Mouse (Mus musculus): Measurements from ENCODE around the gene Fads3. TPM values are rescaled to one million over a fixed set of nuclear protein-coding genes. Genes with fewer than 3 reads are reported as not detected.

Fads3 gene
- polyA plus RNA-seq, 1 experiment from 2014 or later = 64.1 TPM

DNA sequence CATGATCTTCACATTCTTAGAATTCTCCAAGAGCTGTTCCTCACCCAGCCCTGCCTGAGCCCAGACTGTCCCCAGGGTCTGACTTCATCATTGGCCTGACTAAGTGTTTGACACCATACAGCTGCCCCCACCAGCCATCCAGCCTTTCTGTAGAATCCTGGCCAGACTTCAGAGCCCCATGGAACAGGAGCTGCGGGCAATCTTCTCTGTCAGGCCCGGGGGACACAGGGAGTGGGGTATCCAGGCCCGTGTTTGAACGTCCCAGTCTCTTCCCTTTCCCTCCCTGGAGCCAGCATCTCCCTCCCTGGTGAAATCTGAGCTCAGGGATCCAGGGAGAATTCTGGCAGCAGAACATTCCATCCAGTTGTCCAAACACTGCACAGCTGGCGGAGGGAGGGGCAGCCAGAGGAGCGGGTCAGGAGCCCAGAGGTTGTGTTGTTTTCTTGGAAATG is 28.5 kb upstream of the Fads3 start:
- Histone ChIP-seq H3K4me1 (peaks cover 36% of the 10 kb centered on the region), H3K4me2 (no peak overlapping the region), H3K9ac (peak overlapping the region; percentile 35; the same call in 1 of the 2 replicates), H3K4me3 (no peak overlapping the region), H3K9me3 (no peaks in the 10 kb centered on the region), H3K27me3 (no peaks in the 10 kb centered on the region), H3K36me3 (no peaks in the 10 kb centered on the region), H3K27ac (peak overlapping the region; percentile 89)
- peak; percentile 64 for ATAC-seq (ENCODE audit: borderline replicate concordance, extremely low read depth, low FRiP score, low TSS enrichment)
- WGBS = 5% methylated on average over 6 of the region's 6 CpGs

DNA sequence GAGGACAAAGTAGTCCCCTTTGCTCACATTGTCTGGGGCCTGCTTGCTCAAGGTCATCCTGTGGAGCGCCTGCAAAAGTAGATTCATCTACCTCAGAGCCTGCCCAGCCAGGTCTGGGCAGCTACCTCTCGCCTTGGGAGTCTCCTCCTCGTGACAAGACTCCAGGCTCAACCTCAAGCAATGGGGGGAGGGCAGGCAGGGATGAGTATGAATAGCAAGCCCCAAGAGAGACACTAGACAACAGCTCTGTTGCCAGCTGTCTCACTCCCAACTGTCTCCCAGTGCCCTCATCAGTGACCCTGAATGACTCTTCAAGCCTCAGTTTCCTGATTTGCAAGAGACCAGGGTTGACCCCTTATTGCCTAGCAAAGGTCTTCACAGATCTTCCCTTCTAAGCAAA is 28.0 kb upstream of the Fads3 start:
- H3K27me3 ChIP-seq = no peaks in the 10 kb centered on the region
- no peak overlapping the region for H3K4me3 ChIP-seq
- peak overlapping the region; percentile 89 for H3K27ac ChIP-seq
- H3K4me1 ChIP-seq = peaks cover 37% of the 10 kb centered on the region
- H3K36me3 ChIP-seq = no peaks in the 10 kb centered on the region
- ATAC-seq (ENCODE audit: borderline replicate concordance, extremely low read depth, low FRiP score, low TSS enrichment) = no peak
- 25% methylated on average over 3 of the region's 3 CpGs for WGBS
- peak overlapping the region; percentile 35; the same call in 1 of the 2 replicates for H3K9ac ChIP-seq
- H3K4me2 ChIP-seq = no peak overlapping the region
- H3K9me3 ChIP-seq = no peaks in the 10 kb centered on the region

DNA sequence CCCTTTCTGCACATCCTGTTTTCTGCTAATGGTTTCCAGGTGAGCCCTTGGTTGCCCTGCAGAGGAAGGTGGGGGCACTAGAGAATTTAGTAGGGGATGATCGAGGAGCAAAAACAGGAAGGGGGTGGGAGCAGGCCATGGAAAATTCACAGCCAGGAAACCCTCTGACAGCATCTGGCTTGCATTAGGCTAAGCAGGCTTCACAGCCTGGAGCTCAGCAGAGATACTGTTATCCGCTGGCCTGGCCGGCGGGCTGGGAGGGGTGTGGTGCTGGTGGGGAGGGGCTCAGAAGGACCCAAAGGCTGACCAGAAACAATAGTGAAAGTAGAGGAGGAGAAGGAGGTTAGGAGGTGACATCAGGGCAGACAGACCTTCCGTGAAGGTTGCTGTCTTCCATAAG is 27.5 kb upstream of the Fads3 start:
- 40% methylated on average over 5 of the region's 5 CpGs for WGBS
- no peaks in the 10 kb centered on the region for H3K27me3 ChIP-seq
- peaks cover 43% of the 10 kb centered on the region for H3K4me1 ChIP-seq
- no peak overlapping the region for H3K4me2 ChIP-seq
- H3K9me3 ChIP-seq = no peaks in the 10 kb centered on the region
- H3K36me3 ChIP-seq = no peaks in the 10 kb centered on the region
- H3K9ac ChIP-seq = no peak overlapping the region
- H3K4me3 ChIP-seq = no peak overlapping the region
- H3K27ac ChIP-seq = no peak overlapping the region
- no peak for ATAC-seq (ENCODE audit: borderline replicate concordance, extremely low read depth, low FRiP score, low TSS enrichment)

DNA sequence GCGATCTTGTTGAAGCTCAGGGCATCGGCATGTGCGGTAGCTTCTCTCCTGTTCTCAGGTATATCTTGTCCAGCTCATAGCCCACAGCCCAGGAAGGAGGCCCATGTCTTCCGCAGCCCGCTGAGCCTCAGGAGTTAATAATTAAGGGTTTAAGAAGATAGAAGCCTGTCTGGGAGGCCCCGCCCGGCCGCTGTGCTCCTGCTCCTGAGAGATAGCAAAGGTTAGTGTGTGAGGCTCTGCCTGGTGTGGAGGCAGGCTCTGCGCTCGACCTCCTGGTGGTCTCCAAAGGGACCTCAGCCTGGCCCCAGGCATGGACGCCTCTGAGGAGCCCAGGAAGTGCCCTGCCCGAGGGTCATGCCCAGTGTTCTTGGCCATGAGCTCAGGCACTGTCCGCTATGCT is 26.5 kb upstream of the Fads3 start:
- H3K4me3 ChIP-seq = no peak overlapping the region

DNA sequence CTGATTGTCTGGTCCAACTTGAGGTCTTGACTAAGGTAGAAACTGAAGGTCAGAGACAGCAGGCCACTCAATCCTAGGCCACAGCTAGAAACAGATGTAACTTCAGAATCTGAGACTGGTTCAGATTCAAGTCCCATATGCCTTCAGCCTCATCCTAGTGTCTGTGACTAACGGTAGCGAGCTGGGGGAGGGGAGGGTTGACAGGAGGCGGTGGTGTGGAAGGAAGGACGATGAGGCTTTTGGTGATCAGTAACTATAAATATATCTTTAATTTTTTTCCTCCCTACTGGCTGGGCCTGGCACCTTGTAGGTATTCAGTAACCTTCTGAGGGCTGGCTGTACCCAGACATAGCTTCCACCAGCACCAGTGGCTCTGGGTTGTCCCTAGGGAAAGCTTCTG is 25.9 kb upstream of the Fads3 start:
- Histone ChIP-seq H3K4me2 (no peak overlapping the region), H3K27me3 (no peaks in the 10 kb centered on the region), H3K9me3 (no peaks in the 10 kb centered on the region), H3K4me1 (peaks cover 48% of the 10 kb centered on the region), H3K4me3 (no peak overlapping the region), H3K9ac (no peak overlapping the region), H3K27ac (no peak overlapping the region), H3K36me3 (no peaks in the 10 kb centered on the region)
- 61% methylated on average over 4 of the region's 4 CpGs for WGBS
- no peak for ATAC-seq (ENCODE audit: borderline replicate concordance, extremely low read depth, low FRiP score, low TSS enrichment)

More for the DNA sequence above, 26.5 kb upstream of the Fads3 start:
- H3K27ac ChIP-seq = no peak overlapping the region
- WGBS = 61% methylated on average over 13 of the region's 13 CpGs
- no peak overlapping the region for H3K4me2 ChIP-seq
- H3K27me3 ChIP-seq = no peaks in the 10 kb centered on the region
- no peaks in the 10 kb centered on the region for H3K36me3 ChIP-seq
- no peaks in the 10 kb centered on the region for H3K9me3 ChIP-seq
- no peak overlapping the region for H3K9ac ChIP-seq
- peaks cover 48% of the 10 kb centered on the region for H3K4me1 ChIP-seq
- ATAC-seq (ENCODE audit: borderline replicate concordance, extremely low read depth, low FRiP score, low TSS enrichment) = no peak

DNA sequence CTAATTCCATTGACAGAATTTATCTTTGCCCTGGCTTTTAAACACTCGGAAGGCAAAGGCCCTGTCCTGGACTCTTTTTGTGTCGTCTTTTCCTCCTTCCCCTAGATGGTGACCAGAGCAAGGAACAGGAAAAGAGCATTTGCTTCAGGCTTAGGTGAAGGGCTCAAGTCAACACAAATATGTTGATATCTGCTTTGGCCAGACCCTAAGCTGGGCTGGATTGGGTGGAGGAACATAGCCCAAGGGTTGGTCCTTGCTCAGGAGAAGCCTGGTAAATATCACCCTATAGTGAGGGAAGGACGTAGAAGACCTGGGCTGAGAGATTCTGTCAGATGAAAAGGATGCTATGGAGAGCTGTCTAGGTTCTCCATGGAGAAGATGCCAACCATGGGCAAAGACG is 25.2 kb upstream of the Fads3 start:
- Histone ChIP-seq H3K4me2 (no peak overlapping the region), H3K27me3 (no peaks in the 10 kb centered on the region), H3K9me3 (no peaks in the 10 kb centered on the region), H3K9ac (no peak overlapping the region), H3K4me1 (peaks cover 50% of the 10 kb centered on the region), H3K27ac (no peak overlapping the region), H3K4me3 (no peak overlapping the region), H3K36me3 (no peaks in the 10 kb centered on the region)
- no peak for ATAC-seq (ENCODE audit: borderline replicate concordance, extremely low read depth, low FRiP score, low TSS enrichment)
- 81% methylated on average over 4 of the region's 4 CpGs for WGBS

DNA sequence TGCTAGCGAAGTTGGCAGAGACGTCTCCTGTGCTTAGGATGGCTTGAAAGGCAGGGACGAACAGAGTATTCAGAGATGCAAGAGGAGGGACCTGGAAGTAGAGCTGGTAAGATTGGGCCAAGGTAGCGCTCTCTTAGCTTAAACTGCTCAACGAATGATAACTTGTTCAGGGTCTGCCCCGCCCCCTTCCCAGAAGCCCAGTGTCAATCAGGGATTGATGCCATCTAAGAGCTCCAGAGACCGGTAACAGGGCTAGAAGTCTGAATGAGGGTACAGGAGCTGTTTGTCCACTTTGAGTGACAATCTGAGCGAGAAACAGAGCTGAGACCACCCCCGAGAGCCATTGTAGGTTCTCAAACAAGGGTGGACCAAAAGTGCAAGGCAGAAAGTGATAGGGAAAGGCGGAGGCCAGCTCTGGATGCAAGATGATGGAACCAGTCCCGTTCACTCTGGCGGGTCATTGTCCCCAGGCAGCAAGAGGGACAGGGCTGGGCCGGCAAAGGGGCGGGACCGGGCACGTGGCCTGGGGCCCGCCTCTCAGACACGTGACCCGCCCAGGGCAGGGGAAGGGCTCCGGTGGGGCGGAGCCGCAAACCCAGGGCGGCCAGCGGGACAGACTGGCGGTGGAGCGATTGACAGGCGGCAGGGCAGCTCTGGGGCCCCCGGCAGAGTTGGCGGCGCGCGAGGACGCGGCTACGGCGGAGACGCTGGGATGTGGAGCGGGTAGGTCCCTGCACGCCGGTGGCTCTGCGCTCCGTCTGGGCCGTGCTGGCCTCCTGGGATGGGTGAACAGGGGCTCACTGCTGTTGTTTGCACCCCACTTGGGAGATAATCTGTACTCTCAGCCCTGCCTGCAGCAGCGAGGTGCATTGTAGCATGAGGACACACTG is 23.5 kb upstream of the Fads3 start:
- H3K27ac ChIP-seq = peak overlapping the region; percentile 62
- ATAC-seq (ENCODE audit: borderline replicate concordance, extremely low read depth, low FRiP score, low TSS enrichment) = peak; percentile 96
- H3K4me3 ChIP-seq = peak overlapping the region; percentile 51
- no peaks in the 10 kb centered on the region for H3K27me3 ChIP-seq
- no peaks in the 10 kb centered on the region for H3K36me3 ChIP-seq
- H3K9ac ChIP-seq = peak overlapping the region; percentile 49
- peak overlapping the region; percentile 75 for H3K4me2 ChIP-seq
- WGBS = 6% methylated on average over 44 of the region's 44 CpGs
- no peaks in the 10 kb centered on the region for H3K9me3 ChIP-seq
- H3K4me1 ChIP-seq = peaks cover 52% of the 10 kb centered on the region

DNA sequence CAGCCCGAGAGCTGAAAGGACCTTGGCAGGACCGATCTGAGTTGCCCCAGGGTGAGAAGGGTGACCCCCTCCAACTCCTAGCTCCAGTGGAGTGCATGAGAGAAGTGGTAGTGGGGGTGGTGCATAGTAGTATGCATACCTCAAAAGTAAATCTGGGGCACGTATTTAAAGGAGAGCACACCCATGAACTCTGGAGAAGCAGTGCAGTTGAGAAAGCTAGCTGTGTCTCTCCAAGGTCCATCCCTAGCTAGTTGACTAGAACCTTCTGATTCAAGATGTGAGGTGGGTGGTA is 22.9 kb upstream of the Fads3 start:
- H3K36me3 ChIP-seq = no peaks in the 10 kb centered on the region
- H3K9ac ChIP-seq = peak overlapping the region; percentile 49
- peak; percentile 44 for ATAC-seq (ENCODE audit: borderline replicate concordance, extremely low read depth, low FRiP score, low TSS enrichment)
- H3K4me1 ChIP-seq = peaks cover 52% of the 10 kb centered on the region
- WGBS = 2% methylated on average over 3 of the region's 3 CpGs
- peak overlapping the region; percentile 51 for H3K4me3 ChIP-seq
- H3K27ac ChIP-seq = peak overlapping the region; percentile 62
- no peaks in the 10 kb centered on the region for H3K9me3 ChIP-seq
- H3K27me3 ChIP-seq = no peaks in the 10 kb centered on the region
- peak overlapping the region; percentile 75 for H3K4me2 ChIP-seq

DNA sequence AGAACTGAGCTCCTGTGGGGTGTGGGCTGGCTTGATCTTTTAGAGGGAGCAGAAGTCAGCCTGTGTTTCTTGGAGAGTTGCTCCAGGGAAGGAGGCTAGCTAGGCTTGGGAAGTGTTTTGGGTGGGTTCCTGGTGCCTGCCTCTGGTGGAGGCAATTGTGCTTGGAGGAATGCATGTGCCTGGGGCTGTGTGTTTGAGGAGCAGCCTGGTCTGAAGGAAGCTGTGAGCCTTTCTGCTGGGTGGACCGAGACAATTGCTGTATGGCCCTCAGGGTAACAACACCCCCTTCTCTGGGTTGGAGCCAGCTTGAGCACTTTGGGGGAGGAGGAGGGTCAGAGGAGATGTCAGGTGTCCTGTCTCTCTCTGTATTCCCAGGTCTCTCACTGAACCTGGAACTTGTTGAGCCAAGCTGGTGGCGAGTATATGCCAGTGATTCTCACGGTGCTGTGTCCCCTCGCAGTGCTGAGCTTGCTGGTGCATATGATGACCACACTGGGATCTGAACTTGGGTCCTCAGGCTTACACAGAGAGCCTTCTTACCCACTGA is 22.1 kb upstream of the Fads3 start:
- Histone ChIP-seq H3K27ac (no peak overlapping the region), H3K36me3 (no peaks in the 10 kb centered on the region), H3K9ac (peak overlapping the region; percentile 49), H3K4me2 (peak overlapping the region; percentile 75), H3K4me3 (peak overlapping the region; percentile 51), H3K4me1 (peaks cover 52% of the 10 kb centered on the region), H3K9me3 (no peaks in the 10 kb centered on the region), H3K27me3 (no peaks in the 10 kb centered on the region)
- 55% methylated on average over 4 of the region's 4 CpGs for WGBS
- ATAC-seq (ENCODE audit: borderline replicate concordance, extremely low read depth, low FRiP score, low TSS enrichment) = no peak

DNA sequence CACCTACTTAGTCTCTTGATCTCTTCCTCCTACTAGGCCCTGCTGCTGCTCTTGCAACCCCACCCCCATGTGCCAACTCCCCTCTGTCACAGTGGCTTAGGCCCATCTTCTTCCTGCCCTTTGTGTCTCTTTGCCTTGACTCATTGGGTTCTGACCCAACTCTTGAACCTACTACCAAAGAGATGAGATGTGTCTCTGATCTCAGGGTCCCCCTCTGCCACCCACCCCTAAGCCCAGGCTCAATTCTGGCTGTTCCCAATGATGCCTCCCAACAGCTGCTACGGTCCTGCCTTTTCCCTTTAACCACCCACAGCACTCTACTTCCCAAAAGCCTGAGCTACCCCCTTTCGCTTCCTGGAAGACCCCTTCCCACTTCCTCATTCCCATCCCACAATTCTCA is 19.4 kb upstream of the Fads3 start:
- 76% methylated on average over 2 of the region's 2 CpGs for WGBS
- no peaks in the 10 kb centered on the region for H3K9me3 ChIP-seq
- no peak overlapping the region for H3K9ac ChIP-seq
- no peak overlapping the region for H3K27ac ChIP-seq
- H3K4me1 ChIP-seq = peaks cover 68% of the 10 kb centered on the region
- H3K36me3 ChIP-seq = no peaks in the 10 kb centered on the region
- no peaks in the 10 kb centered on the region for H3K27me3 ChIP-seq
- no peak overlapping the region for H3K4me3 ChIP-seq
- no peak for ATAC-seq (ENCODE audit: borderline replicate concordance, extremely low read depth, low FRiP score, low TSS enrichment)
- no peak overlapping the region for H3K4me2 ChIP-seq

DNA sequence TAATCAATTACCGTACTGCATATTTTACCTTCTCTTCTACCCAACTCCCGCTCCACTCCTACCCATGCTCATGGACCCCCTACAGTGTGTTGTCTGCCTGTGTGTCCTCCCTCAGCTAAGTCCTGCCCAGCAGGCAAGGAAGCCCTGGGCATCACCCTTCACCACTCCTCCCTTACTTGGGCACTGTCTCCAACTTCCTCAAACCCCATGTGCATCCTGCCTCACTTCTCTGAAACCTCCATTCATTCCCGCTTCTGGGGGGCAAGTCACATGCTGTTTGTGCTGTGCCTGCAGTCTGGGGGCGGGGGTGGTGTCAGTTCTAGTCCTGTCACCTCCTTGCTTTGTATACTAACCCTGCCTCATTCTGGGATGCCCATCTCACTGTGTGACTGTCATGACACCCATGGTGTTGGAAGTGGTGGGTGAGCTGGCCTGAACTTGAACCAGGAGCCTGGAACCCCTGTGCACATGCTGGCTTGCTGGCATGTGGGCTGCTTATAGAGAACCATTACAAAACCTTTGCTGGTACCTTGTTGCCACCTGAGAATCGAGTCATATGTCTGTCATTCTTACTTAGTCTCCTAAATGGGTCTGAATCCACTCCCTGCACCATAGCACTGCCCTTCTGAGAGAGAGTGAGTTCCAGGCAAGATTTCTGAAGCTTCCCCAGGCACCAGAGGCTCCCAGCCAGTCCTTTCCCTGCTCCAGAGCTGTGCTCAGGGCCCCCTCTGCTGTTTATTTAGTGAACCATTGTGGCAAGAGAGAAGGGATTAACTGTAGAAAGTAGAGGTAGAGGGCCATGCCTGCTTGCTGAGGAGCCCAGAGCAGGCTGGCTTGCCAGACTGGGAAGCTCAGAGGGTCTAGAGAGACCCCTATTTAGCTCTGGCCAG is 18.7 kb upstream of the Fads3 start:
- no peaks in the 10 kb centered on the region for H3K9me3 ChIP-seq
- no peak overlapping the region for H3K9ac ChIP-seq
- H3K27me3 ChIP-seq = no peaks in the 10 kb centered on the region
- H3K27ac ChIP-seq = peak overlapping the region; percentile 66
- ATAC-seq (ENCODE audit: borderline replicate concordance, extremely low read depth, low FRiP score, low TSS enrichment) = no peak
- H3K4me3 ChIP-seq = no peak overlapping the region
- 0 out of 2 replicates have a peak overlapping the region, but pooled peaks have one; percentile 19 for H3K4me2 ChIP-seq
- 64% methylated on average over 5 of the region's 5 CpGs for WGBS
- peaks cover 2% of the 10 kb centered on the region; the same call in 1 of the 2 replicates for H3K36me3 ChIP-seq
- H3K4me1 ChIP-seq = peaks cover 66% of the 10 kb centered on the region
